ENCODE assay signal across 21 mouse cellular contexts in genomic region chr8:122760116-122760515, GRCm38 (mm10). TPM values are rescaled to one million over a fixed set of nuclear protein-coding genes. Genes with fewer than 3 reads are reported as not detected.
DNase-seq lines count a peak whose midpoint lies in the region; ATAC-seq lines count a peak whose summit lies in the region.
"Had no signal": no experiment of that assay in that cellular context is flagged by ENCODE, and none has a peak within 500 bp of the region (broad histone marks: within the 10 kb centered on the region; RNA-seq: fewer than 3 reads in every experiment).

No protein-coding gene starts in this region.

- no peak overlapping the region for H3K4me3 ChIP-seq in forebrain, embryonic 16.5 days (replicated peaks; ENCODE audit: low read length)
- H3K4me3 ChIP-seq in forebrain, embryonic 12.5 days (replicated peaks): no peak overlapping the region
- H3K4me3 ChIP-seq in midbrain, embryonic 13.5 days (replicated peaks): no peak overlapping the region
- H3K4me3 ChIP-seq in midbrain, embryonic 10.5 days: no peak overlapping the region
- no peak overlapping the region for H3K4me3 ChIP-seq in neural tube, embryonic 14.5 days (ENCODE audit: low read depth, low read length)
- H3K4me3 ChIP-seq: embryonic facial prominence, embryonic 15.5 days; erythroblast, embryonic 14.5 days; forebrain, embryonic 10.5 days; heart, adult 2 months; heart, embryonic 12.5 days; hindbrain, embryonic 10.5 days had no signal

- no peak for ATAC-seq in forebrain, embryonic 16.5 days
- ATAC-seq in forebrain, embryonic 12.5 days (ENCODE audit: low FRiP score): no peak
- no peak for ATAC-seq in midbrain, embryonic 13.5 days
- no peak for ATAC-seq in neural tube, embryonic 14.5 days (ENCODE audit: low read depth)
- no peak for ATAC-seq in CD4-positive, CD25-positive, alpha-beta regulatory T cell, adult 4 months
- ATAC-seq: forebrain, postnatal 0 days had no signal

- no peaks in the 10 kb centered on the region for H3K27me3 ChIP-seq in forebrain, embryonic 16.5 days (replicated peaks; ENCODE audit: control insufficient read depth, insufficient read depth, low read length)
- peaks cover 11% of the 10 kb centered on the region; the same call in 1 of the 2 replicates for H3K27me3 ChIP-seq in forebrain, embryonic 12.5 days
- no peaks in the 10 kb centered on the region for H3K27me3 ChIP-seq in midbrain, embryonic 13.5 days
- no peaks in the 10 kb centered on the region for H3K27me3 ChIP-seq in midbrain, embryonic 10.5 days (ENCODE audit: low read depth, poor library complexity, severe bottlenecking)
- no peaks in the 10 kb centered on the region for H3K27me3 ChIP-seq in neural tube, embryonic 14.5 days (ENCODE audit: control insufficient read depth, insufficient read depth, low read length)

- DNase-seq in midbrain, embryonic 10.5 days (ENCODE audit: low spot score): no peak
- peak; percentile 45 for DNase-seq in A20 (ENCODE audit: low read depth, low spot score)
- no peak for DNase-seq in cerebellum, postnatal 25 days
- DNase-seq: adrenal gland, adult 8-10 months; adrenal gland, postnatal 36 days; cerebellum, adult 2 months; cerebellum, postnatal 10 days; embryo, embryonic 11 days; forebrain, postnatal 0 days; gastrocnemius, postnatal 14 days; heart, adult 2 months had no signal

- H3K9me3 ChIP-seq in forebrain, embryonic 16.5 days (ENCODE audit: control insufficient read depth, low read length): no peaks in the 10 kb centered on the region
- no peaks in the 10 kb centered on the region for H3K9me3 ChIP-seq in forebrain, embryonic 12.5 days
- H3K9me3 ChIP-seq in midbrain, embryonic 13.5 days: no peaks in the 10 kb centered on the region
- no peaks in the 10 kb centered on the region for H3K9me3 ChIP-seq in midbrain, embryonic 10.5 days (replicated peaks)
- no peaks in the 10 kb centered on the region for H3K9me3 ChIP-seq in neural tube, embryonic 14.5 days (ENCODE audit: control insufficient read depth, low read length)
- H3K9me3 ChIP-seq: embryonic facial prominence, embryonic 15.5 days; forebrain, embryonic 10.5 days; heart, embryonic 12.5 days; hindbrain, embryonic 10.5 days had no signal

- no peak overlapping the region for H3K4me2 ChIP-seq in forebrain, embryonic 16.5 days (ENCODE audit: low read length)
- H3K4me2 ChIP-seq in forebrain, embryonic 12.5 days: no peak overlapping the region
- H3K4me2 ChIP-seq in midbrain, embryonic 13.5 days (replicated peaks): no peak overlapping the region
- H3K4me2 ChIP-seq in neural tube, embryonic 14.5 days (ENCODE audit: low read depth, low read length): no peak overlapping the region
- H3K4me2 ChIP-seq: embryonic facial prominence, embryonic 15.5 days; heart, embryonic 12.5 days had no signal

- no peak overlapping the region for H3K27ac ChIP-seq in forebrain, embryonic 16.5 days (ENCODE audit: low read length)
- H3K27ac ChIP-seq in forebrain, embryonic 12.5 days: no peak overlapping the region
- no peak overlapping the region for H3K27ac ChIP-seq in midbrain, embryonic 13.5 days
- no peak overlapping the region for H3K27ac ChIP-seq in midbrain, embryonic 10.5 days (replicated peaks)
- 0 out of 2 replicates have a peak overlapping the region, but pooled peaks have one; percentile 39 for H3K27ac ChIP-seq in neural tube, embryonic 14.5 days (ENCODE audit: low read depth, low read length)
- H3K27ac ChIP-seq: embryonic facial prominence, embryonic 15.5 days; forebrain, embryonic 10.5 days; heart, adult 2 months; hindbrain, embryonic 10.5 days had no signal

- no peaks in the 10 kb centered on the region for H3K36me3 ChIP-seq in forebrain, embryonic 16.5 days (ENCODE audit: control insufficient read depth, insufficient read depth)
- H3K36me3 ChIP-seq in forebrain, embryonic 12.5 days (replicated peaks): no peaks in the 10 kb centered on the region
- no peaks in the 10 kb centered on the region for H3K36me3 ChIP-seq in midbrain, embryonic 13.5 days
- H3K36me3 ChIP-seq in midbrain, embryonic 10.5 days: no peaks in the 10 kb centered on the region
- no peaks in the 10 kb centered on the region for H3K36me3 ChIP-seq in neural tube, embryonic 14.5 days (ENCODE audit: control insufficient read depth, insufficient read depth, low read length)
- H3K36me3 ChIP-seq: embryonic facial prominence, embryonic 15.5 days; forebrain, embryonic 10.5 days; heart, embryonic 12.5 days; hindbrain, embryonic 10.5 days had no signal

- H3K4me1 ChIP-seq in forebrain, embryonic 16.5 days (replicated peaks; ENCODE audit: control insufficient read depth, insufficient read depth, low read length): peaks cover 9% of the 10 kb centered on the region
- H3K4me1 ChIP-seq in forebrain, embryonic 12.5 days: peaks cover 4% of the 10 kb centered on the region; the same call in 1 of the 2 replicates
- peaks cover 14% of the 10 kb centered on the region; the same call in 1 of the 2 replicates for H3K4me1 ChIP-seq in midbrain, embryonic 13.5 days (replicated peaks)
- H3K4me1 ChIP-seq in midbrain, embryonic 10.5 days: no peaks in the 10 kb centered on the region
- 0 out of 2 replicates have a peak, but pooled peaks cover 7% of the 10 kb centered on the region for H3K4me1 ChIP-seq in neural tube, embryonic 14.5 days (ENCODE audit: control insufficient read depth, insufficient read depth, low read length)

- 0 out of 2 replicates have a peak overlapping the region, but pooled peaks have one; percentile 13 for H3K9ac ChIP-seq in forebrain, embryonic 16.5 days (replicated peaks; ENCODE audit: low read depth, low read length)
- no peak overlapping the region for H3K9ac ChIP-seq in forebrain, embryonic 12.5 days
- H3K9ac ChIP-seq in midbrain, embryonic 13.5 days (replicated peaks): 0 out of 2 replicates have a peak overlapping the region, but pooled peaks have one; percentile 7
- no peak overlapping the region for H3K9ac ChIP-seq in neural tube, embryonic 14.5 days (replicated peaks; ENCODE audit: low read depth, low read length)
- H3K9ac ChIP-seq: embryonic facial prominence, embryonic 15.5 days; forebrain, postnatal 0 days; heart, embryonic 12.5 days had no signal

- WGBS in forebrain, embryonic 16.5 days: 80% methylated on average over 7 of the region's 7 CpGs
- WGBS in forebrain, embryonic 12.5 days: 84% methylated on average over 7 of the region's 7 CpGs
- 81% methylated on average over 7 of the region's 7 CpGs for WGBS in midbrain, embryonic 13.5 days
- 89% methylated on average over 7 of the region's 7 CpGs for WGBS in midbrain, embryonic 10.5 days
- whole genome bisulfite sequencing in neural tube, embryonic 14.5 days: 69% methylated on average over 7 of the region's 7 CpGs

RNA-seq across cellular contexts. Expression of gene Acsf3, which starts 15.2 kb away (rescaled TPM):
- 13.6 and 15.9 TPM in 2 replicates for polyA plus RNA-seq in forebrain, embryonic 16.5 days (2015; fragmentation: Nextera tagmentation; extraction: Ambion mirVana)
- polyA plus RNA-seq in forebrain, embryonic 12.5 days (2016; fragmentation: Nextera tagmentation; extraction: Ambion mirVana): 16.1 and 17.3 TPM in 2 replicates
- polyA plus RNA-seq in midbrain, embryonic 13.5 days (2015; fragmentation: Nextera tagmentation; extraction: Ambion mirVana): 17.9 and 18.7 TPM in 2 replicates
- 17.8 and 18.6 TPM in 2 replicates for polyA plus RNA-seq in midbrain, embryonic 10.5 days (2016; fragmentation: Nextera tagmentation; extraction: Ambion mirVana)
- 16.2 and 16.3 TPM in 2 replicates for polyA plus RNA-seq in neural tube, embryonic 14.5 days (2014; fragmentation: Nextera tagmentation; extraction: Ambion mirVana)
- 1 to 10 TPM; 4.9 to 8.2 TPM for polyA plus RNA-seq in CD4-positive, CD25-positive, alpha-beta regulatory T cell, adult 4 months (2017; shearing (Covaris generic))

Comparison
In these comparisons a context has a peak if more than half of its experiments do, and no peak if none do; other contexts are left out.
1. H3K9ac ChIP-seq: peak in forebrain, embryonic 16.5 days (single experiment) and midbrain, embryonic 13.5 days (single experiment); none in forebrain, embryonic 12.5 days (single experiment) and neural tube, embryonic 14.5 days (single experiment).